ENCODE assay signal across 24 mouse cellular contexts in genomic region chr5:132433377-132434115, GRCm38 (mm10).
"Had no signal": no experiment of that assay in that cellular context is flagged by ENCODE, and none has a peak within 500 bp of the region (broad histone marks: within the 10 kb centered on the region; RNA-seq: fewer than 3 reads in every experiment).

No protein-coding gene starts in this region.

- H3K27ac ChIP-seq: kidney, postnatal 0 days; layer of hippocampus, adult 2 months; left cerebral cortex, adult 2 months; limb, embryonic 12.5 days; limb, embryonic 15.5 days; liver, embryonic 13.5 days; neural tube, embryonic 12.5 days; neural tube, embryonic 15.5 days; stomach, embryonic 15.5 days had no signal

- H3K4me1 ChIP-seq: megakaryocyte, embryonic 14.5 days had no signal

- H3K9me3 ChIP-seq: limb, embryonic 12.5 days; limb, embryonic 15.5 days; liver, embryonic 13.5 days; neural tube, embryonic 12.5 days; neural tube, embryonic 15.5 days; stomach, embryonic 15.5 days had no signal

- H3K4me3 ChIP-seq: layer of hippocampus, adult 2 months; left cerebral cortex, adult 2 months; limb, embryonic 12.5 days; limb, embryonic 15.5 days; liver, embryonic 13.5 days; megakaryocyte, embryonic 14.5 days; neural tube, embryonic 12.5 days; neural tube, embryonic 15.5 days; stomach, embryonic 15.5 days had no signal

- H3K27me3 ChIP-seq: limb, embryonic 12.5 days; limb, embryonic 15.5 days; liver, embryonic 13.5 days; megakaryocyte, embryonic 14.5 days; neural tube, embryonic 12.5 days; neural tube, embryonic 15.5 days; stomach, embryonic 15.5 days had no signal

- H3K9ac ChIP-seq: limb, embryonic 12.5 days; limb, embryonic 15.5 days; liver, embryonic 13.5 days; neural tube, embryonic 12.5 days; neural tube, embryonic 15.5 days; stomach, embryonic 15.5 days had no signal

- H3K4me2 ChIP-seq: limb, embryonic 12.5 days; limb, embryonic 15.5 days; liver, embryonic 13.5 days; midbrain, embryonic 11.5 days; neural tube, embryonic 12.5 days; neural tube, embryonic 15.5 days; stomach, embryonic 15.5 days had no signal

- H3K36me3 ChIP-seq: limb, embryonic 12.5 days; limb, embryonic 15.5 days; liver, embryonic 13.5 days; neural tube, embryonic 12.5 days; neural tube, embryonic 15.5 days; stomach, embryonic 15.5 days had no signal

- ATAC-seq: intestine, embryonic 16.5 days had no signal

- DNase-seq: kidney, adult 2 months; kidney, postnatal 25 days; layer of hippocampus, postnatal 36 days; left cerebral cortex, postnatal 4 days; liver, embryonic 13.5 days; lung, adult 2 months; lung, postnatal 14 days; lung, postnatal 4 days; midbrain, embryonic 14.5 days; right cerebral cortex, adult 18-20 months; right cerebral cortex, postnatal 14 days; spleen, adult 18-20 months; thymus, postnatal 36 days had no signal
